Mouse (Mus musculus) erythroblast, embryonic 14.5 days (primary cell): Measurements from ENCODE around the gene Ciz1. TPM values are rescaled to one million over a fixed set of nuclear protein-coding genes. Genes with fewer than 3 reads are reported as not detected.

Source experiments
- H3K27me3 ChIP-seq: 2 replicates; pipeline ENCODE4 v1.6.1; 2012; ENCODE audit warnings: inconsistent platforms; ENCODE audit not compliant: control insufficient read depth
- H3K36me3 ChIP-seq: 2 replicates; pipeline ENCODE4 v1.6.1; 2012; ENCODE audit warnings: mild to moderate bottlenecking, inconsistent platforms; ENCODE audit not compliant: control insufficient read depth
- H3K4me1 ChIP-seq: 2 replicates; pipeline ENCODE4 v1.6.1; 2012; ENCODE audit warnings: inconsistent platforms; ENCODE audit not compliant: control insufficient read depth
- H3K4me3 ChIP-seq: replicated peaks from 2 replicates; pipeline ENCODE3; 2012; ENCODE audit warnings: moderate library complexity, mild to moderate bottlenecking, inconsistent platforms
- H3K9me3 ChIP-seq: 2 replicates; pipeline ENCODE4 v1.6.1; 2012; ENCODE audit warnings: low read length, inconsistent platforms, mixed read lengths; ENCODE audit not compliant: control insufficient read depth
- GATA1 ChIP-seq: IDR thresholded peaks from 2 replicates; pipeline ENCODE4 v1.6.1; 2012; ENCODE audit warnings: low read length, inconsistent platforms, mixed read lengths
- TAL1 ChIP-seq: IDR thresholded peaks from 3 replicates; pipeline ENCODE4 v1.6.1; 2012; ENCODE audit warnings: low read length, inconsistent platforms, mixed read lengths
- polyA plus RNA-seq: library from polyadenylated mRNA; stranded (reverse); fragments of >175 nt; gene quantifications from 2 replicates; pipeline ENCODE4 v1.2.3, GENCODE M21; 2012

Gene Ciz1
- polyA plus RNA-seq, 1 experiment: 20.0 TPM

- peaks cover 61% of the 10 kb centered on the region for H3K27me3 ChIP-seq
- TF ChIP-seq TAL1 (no peak), GATA1 (no peak)
- no peaks in the 10 kb centered on the region for H3K36me3 ChIP-seq
- no peak overlapping the region for H3K4me3 ChIP-seq
- no peaks in the 10 kb centered on the region for H3K4me1 ChIP-seq
- H3K9me3 ChIP-seq: no peaks in the 10 kb centered on the region
Observed at GRCm38 (mm10) chr2:32318709-32319585, 33.2 kb upstream of the Ciz1 start.

- TF ChIP-seq GATA1 (no peak), TAL1 (no peak)
- peaks cover 55% of the 10 kb centered on the region for H3K27me3 ChIP-seq
- H3K9me3 ChIP-seq: no peaks in the 10 kb centered on the region
- H3K4me3 ChIP-seq: no peak overlapping the region
- H3K36me3 ChIP-seq: no peaks in the 10 kb centered on the region
- no peaks in the 10 kb centered on the region for H3K4me1 ChIP-seq
Observed at GRCm38 (mm10) chr2:32319586-32320580, 32.2 kb upstream of the Ciz1 start.

GRCm38 (mm10) chr2:32320721-32321120 lies 31.4 kb upstream of the Ciz1 start:
- peaks cover 47% of the 10 kb centered on the region for H3K27me3 ChIP-seq
- no peaks in the 10 kb centered on the region for H3K9me3 ChIP-seq
- no peaks in the 10 kb centered on the region for H3K4me1 ChIP-seq
- H3K36me3 ChIP-seq: no peaks in the 10 kb centered on the region
- TF ChIP-seq TAL1: no peak
- no peak for TF ChIP-seq GATA1
- H3K4me3 ChIP-seq: no peak overlapping the region

- H3K27me3 ChIP-seq: peaks cover 39% of the 10 kb centered on the region
- H3K4me3 ChIP-seq: no peak overlapping the region
- no peaks in the 10 kb centered on the region for H3K36me3 ChIP-seq
- H3K4me1 ChIP-seq: no peaks in the 10 kb centered on the region
- no peaks in the 10 kb centered on the region for H3K9me3 ChIP-seq
- TF ChIP-seq TAL1 (no peak), GATA1 (no peak)
Observed at GRCm38 (mm10) chr2:32321591-32322298, 30.4 kb upstream of the Ciz1 start.

GRCm38 (mm10) chr2:32322754-32323741 lies 29.1 kb upstream of the Ciz1 start:
- no peaks in the 10 kb centered on the region for H3K9me3 ChIP-seq
- peaks cover 26% of the 10 kb centered on the region for H3K27me3 ChIP-seq
- H3K4me3 ChIP-seq: no peak overlapping the region
- no peaks in the 10 kb centered on the region for H3K4me1 ChIP-seq
- TF ChIP-seq TAL1 (no peak), GATA1 (no peak)
- H3K36me3 ChIP-seq: no peaks in the 10 kb centered on the region

- TF ChIP-seq TAL1 (no peak), GATA1 (no peak)
- Histone ChIP-seq H3K36me3 (no peaks in the 10 kb centered on the region), H3K9me3 (no peaks in the 10 kb centered on the region), H3K4me3 (no peak overlapping the region), H3K4me1 (no peaks in the 10 kb centered on the region), H3K27me3 (peaks cover 17% of the 10 kb centered on the region)
Observed at GRCm38 (mm10) chr2:32324322-32324721, 27.8 kb upstream of the Ciz1 start.

- Histone ChIP-seq H3K36me3 (no peaks in the 10 kb centered on the region), H3K27me3 (peaks cover 9% of the 10 kb centered on the region), H3K4me1 (no peaks in the 10 kb centered on the region), H3K9me3 (no peaks in the 10 kb centered on the region), H3K4me3 (no peak overlapping the region)
- TF ChIP-seq TAL1 (no peak), GATA1 (no peak)
Observed at GRCm38 (mm10) chr2:32325342-32325741, 26.8 kb upstream of the Ciz1 start.

GRCm38 (mm10) chr2:32327200-32327599 lies 24.9 kb upstream of the Ciz1 start:
- Histone ChIP-seq H3K4me3 (no peak overlapping the region), H3K9me3 (no peaks in the 10 kb centered on the region), H3K27me3 (peaks cover 3% of the 10 kb centered on the region), H3K4me1 (no peaks in the 10 kb centered on the region), H3K36me3 (no peaks in the 10 kb centered on the region)
- TF ChIP-seq TAL1: no peak
- TF ChIP-seq GATA1: no peak
